Mouse (Mus musculus): ENCODE measurements around the gene Ttll1.

- TF ChIP-seq POLR2A (IDR thresholded peaks at IDR 0.05; ENCODE audit: control insufficient read depth, low read depth, low read length) (no peak), CTCF (IDR thresholded peaks at IDR 0.05; ENCODE audit: control insufficient read depth, insufficient read depth, insufficient replicate concordance, low read depth, low read length) (no peak)
Measured at GRCm38 (mm10) chr15:83553831-83554230, 43.1 kb upstream of the Ttll1 start.
